Mouse (Mus musculus) kidney, adult 2 months (tissue): ENCODE results near the gene Large2. TPM values are rescaled to one million over a fixed set of nuclear protein-coding genes. Genes with fewer than 3 reads are reported as not detected.

Source experiments
- DNase-seq: peaks from one replicate; pipeline ENCODE4 v3.0.0; 2021
- H3K27ac ChIP-seq: fragments of 200-500 bp; 2 replicates; pipeline ENCODE4 v1.5.1; 2012; ENCODE audit warnings: low read depth, low read length, control low read depth, inconsistent platforms; ENCODE audit not compliant: insufficient read depth
- H3K27me3 ChIP-seq: fragments of 200-500 bp; replicated peaks from 2 replicates; pipeline ENCODE4 v1.6.1; 2012; ENCODE audit warnings: mild to moderate bottlenecking, moderate library complexity, low read length, inconsistent platforms; ENCODE audit not compliant: control insufficient read depth, insufficient read depth
- H3K36me3 ChIP-seq: fragments of 200-500 bp; 2 replicates; pipeline ENCODE4 v1.6.1; 2012; ENCODE audit warnings: mild to moderate bottlenecking, moderate library complexity, low read length, inconsistent platforms; ENCODE audit not compliant: control insufficient read depth, insufficient read depth
- H3K4me1 ChIP-seq: fragments of 200-500 bp; 2 replicates; pipeline ENCODE4 v1.6.1; 2011; ENCODE audit warnings: low read length; ENCODE audit not compliant: control insufficient read depth, insufficient read depth
- H3K4me3 ChIP-seq: fragments of 200-500 bp; 2 replicates; pipeline ENCODE4 v1.5.1; 2011; ENCODE audit warnings: mild to moderate bottlenecking, low read depth, low read length, control low read depth; ENCODE audit not compliant: insufficient read depth
- CTCF ChIP-seq: fragments of 200-500 bp; conservative IDR thresholded peaks from 2 replicates; pipeline ENCODE4 v1.5.1; 2011; ENCODE audit warnings: low read depth, mild to moderate bottlenecking, control low read depth, low read length, moderate library complexity, mixed read lengths; ENCODE audit not compliant: insufficient read depth, insufficient read length
- POLR2A ChIP-seq: fragments of 200-500 bp; IDR thresholded peaks from one replicate; pipeline ENCODE4 v1.6.1; 2011; ENCODE audit warnings: low read depth, low read length, control low read depth
- WGBS: fragments of 180-500 bp; shearing (Covaris S2); methylation state at CpG from one replicate; pipeline ENCODE4 v1.1.7; 2018; 5-methylcytosine and 5-hydroxymethylcytosine counted together
- polyA plus RNA-seq: library from polyadenylated mRNA; depleted of rRNA; stranded (reverse); fragments of >200 nt; gene quantifications from 2 replicates; pipeline ENCODE4 v1.2.3, GENCODE M21; 2012

Large2 gene
- polyA plus RNA-seq, 1 experiment: 54.1 TPM

DNA sequence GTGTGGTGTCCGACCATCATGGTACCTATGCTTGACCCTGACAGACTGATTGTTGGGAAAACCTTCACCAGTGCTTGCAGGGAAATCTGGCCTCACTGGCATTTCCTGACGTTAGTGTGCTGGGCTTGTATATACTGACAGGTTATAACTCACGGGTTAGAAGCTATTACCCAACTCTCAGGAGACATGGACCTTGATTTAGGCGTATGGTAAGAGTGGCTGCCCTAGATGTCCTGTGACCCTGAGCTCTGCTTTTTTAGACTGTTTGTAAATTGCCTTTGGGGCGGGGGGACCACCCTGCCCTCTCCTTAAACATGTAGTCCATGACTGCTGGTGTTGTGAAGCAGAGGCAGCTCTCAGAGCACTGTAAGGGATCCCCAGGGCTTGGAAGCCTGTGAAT, 24.0 kb downstream of the Large2 start:
- Histone ChIP-seq H3K27ac (no peak overlapping the region), H3K36me3 (no peaks in the 10 kb centered on the region; the same call in 1 of the 2 replicates)
- no peak for DNase-seq

DNA sequence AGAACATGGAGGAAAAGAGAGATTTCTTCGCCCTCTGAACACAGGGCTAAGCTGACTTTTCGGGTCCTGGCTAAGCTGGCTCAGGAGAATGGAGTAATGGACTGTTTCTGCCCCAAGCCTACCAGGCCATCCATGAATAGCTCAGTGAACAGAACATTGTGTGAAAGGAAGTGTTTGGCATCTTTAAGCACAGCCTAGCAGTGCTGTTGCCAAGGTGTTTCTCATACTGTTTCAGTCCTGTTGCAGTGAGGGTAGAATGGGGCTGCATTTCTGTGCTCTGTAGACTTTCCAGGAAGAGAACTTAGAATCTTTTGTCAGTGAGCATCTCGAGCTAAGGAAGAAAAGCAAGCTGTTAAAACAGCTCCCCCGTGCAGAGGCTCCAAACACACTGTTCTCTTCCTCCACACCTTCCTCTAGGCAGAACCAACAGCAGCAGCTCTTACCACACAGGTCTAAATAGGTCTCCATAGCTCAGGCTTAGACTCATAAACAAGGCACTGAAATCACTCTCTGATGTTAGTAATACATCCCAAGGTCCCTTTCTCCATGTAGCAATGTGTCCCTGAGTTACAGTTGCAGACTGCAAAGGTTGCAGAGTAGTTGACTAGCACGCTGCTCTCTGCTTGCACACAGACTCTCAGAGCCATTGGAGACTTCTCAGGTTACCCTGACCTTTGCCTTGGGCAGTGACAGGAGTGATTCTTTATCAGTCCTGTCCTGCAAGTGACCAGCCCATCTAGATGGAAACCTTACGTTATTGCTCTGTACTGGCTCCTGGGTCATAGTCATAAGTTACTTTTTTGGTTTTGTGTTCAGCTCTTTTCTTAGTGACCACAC, 24.9 kb downstream of the Large2 start:
- Histone ChIP-seq H3K27ac (no peak overlapping the region), H3K4me1 (peaks cover 5% of the 10 kb centered on the region; the same call in 1 of the 2 replicates), H3K27me3 (no peaks in the 10 kb centered on the region), H3K36me3 (no peaks in the 10 kb centered on the region; the same call in 1 of the 2 replicates), H3K4me3 (no peak overlapping the region)
- no peak for TF ChIP-seq POLR2A
- no peak for TF ChIP-seq CTCF
- 65% methylated on average over 6 of the region's 6 CpGs for WGBS
- no peak for DNase-seq

More for the DNA sequence above, 24.0 kb downstream of the Large2 start:
- Histone ChIP-seq H3K4me1 (peaks cover 5% of the 10 kb centered on the region; the same call in 1 of the 2 replicates), H3K27me3 (no peaks in the 10 kb centered on the region), H3K4me3 (no peak overlapping the region)
- WGBS: 62% methylated on average over 5 of the region's 5 CpGs
- no peak for TF ChIP-seq POLR2A
- no peak for TF ChIP-seq CTCF

DNA sequence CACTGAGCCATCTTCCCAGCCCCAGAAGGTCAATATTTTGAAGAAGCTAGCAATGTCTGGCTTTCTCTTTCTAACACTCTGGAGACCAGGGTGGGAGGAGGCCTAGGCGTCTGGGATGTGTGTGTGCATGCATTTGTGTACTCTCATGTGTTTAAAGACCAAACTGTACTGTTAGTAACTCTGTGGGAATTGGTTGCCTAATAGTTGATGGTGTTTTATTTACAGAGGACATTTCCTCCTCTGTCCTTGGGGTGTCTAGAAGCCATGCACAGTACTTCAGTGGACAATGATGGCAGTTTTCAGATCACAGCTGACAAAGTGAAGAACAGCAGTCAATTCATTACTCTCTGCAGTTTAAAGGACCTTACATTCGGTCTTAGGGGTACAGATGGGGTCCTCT, 27.5 kb downstream of the Large2 start:
- H3K4me1 ChIP-seq: no peaks in the 10 kb centered on the region
- no peak for DNase-seq
- no peak overlapping the region for H3K27ac ChIP-seq
- 90% methylated on average over 2 of the region's 2 CpGs for WGBS
- H3K36me3 ChIP-seq: no peaks in the 10 kb centered on the region; the same call in 1 of the 2 replicates
- TF ChIP-seq CTCF (no peak), POLR2A (no peak)
- no peak overlapping the region for H3K4me3 ChIP-seq
- H3K27me3 ChIP-seq: no peaks in the 10 kb centered on the region

DNA sequence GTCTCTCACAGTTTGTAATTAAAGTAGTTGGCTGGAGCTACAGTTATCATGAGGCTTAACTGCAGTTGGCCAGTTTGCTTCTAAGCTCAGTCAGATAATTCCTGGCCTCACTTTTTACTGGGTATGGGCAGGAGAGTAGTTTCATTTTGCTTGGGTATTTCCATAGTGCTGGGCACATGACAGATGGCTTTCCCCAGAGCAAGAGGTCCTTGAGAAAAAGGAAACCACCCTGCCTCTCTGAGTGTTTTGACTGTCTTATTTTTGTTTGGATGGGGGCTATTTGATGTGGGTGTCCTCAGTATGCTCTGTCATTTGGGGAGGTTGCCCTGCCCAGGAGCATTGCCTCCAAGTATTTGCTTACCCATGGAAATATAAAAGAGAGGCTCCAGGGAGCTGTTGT, 32.3 kb downstream of the Large2 start:
- Histone ChIP-seq H3K4me3 (no peak overlapping the region), H3K4me1 (no peaks in the 10 kb centered on the region), H3K27ac (no peak overlapping the region), H3K27me3 (no peaks in the 10 kb centered on the region), H3K36me3 (no peaks in the 10 kb centered on the region; the same call in none of the 2 replicates)
- TF ChIP-seq CTCF (no peak), POLR2A (no peak)
- no peak for DNase-seq

DNA sequence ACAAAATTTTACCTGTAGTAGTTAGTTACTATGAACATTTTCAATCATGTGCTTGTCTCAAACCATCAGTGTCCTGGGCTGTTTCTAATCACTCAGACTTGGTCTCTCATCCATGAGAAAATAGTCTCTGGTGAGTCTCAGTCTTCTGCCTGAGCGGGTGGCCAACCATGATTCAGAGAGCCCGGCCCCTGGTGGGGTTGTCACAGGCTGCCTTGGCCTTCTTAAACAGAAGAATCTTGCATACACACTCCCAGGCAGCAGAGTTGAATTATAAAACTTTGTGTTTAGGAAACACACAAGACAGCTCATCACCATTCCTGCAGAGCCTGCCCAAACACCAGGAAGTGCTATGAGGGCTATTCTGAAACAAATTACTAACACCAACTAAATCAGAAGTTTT, 42.8 kb downstream of the Large2 start:
- 86% methylated on average over 2 of the region's 2 CpGs for WGBS
- Histone ChIP-seq H3K27me3 (no peaks in the 10 kb centered on the region), H3K4me3 (no peak overlapping the region), H3K27ac (no peak overlapping the region), H3K4me1 (no peaks in the 10 kb centered on the region), H3K36me3 (no peaks in the 10 kb centered on the region; the same call in 1 of the 2 replicates)
- no peak for DNase-seq
- no peak for TF ChIP-seq POLR2A
- TF ChIP-seq CTCF: no peak

DNA sequence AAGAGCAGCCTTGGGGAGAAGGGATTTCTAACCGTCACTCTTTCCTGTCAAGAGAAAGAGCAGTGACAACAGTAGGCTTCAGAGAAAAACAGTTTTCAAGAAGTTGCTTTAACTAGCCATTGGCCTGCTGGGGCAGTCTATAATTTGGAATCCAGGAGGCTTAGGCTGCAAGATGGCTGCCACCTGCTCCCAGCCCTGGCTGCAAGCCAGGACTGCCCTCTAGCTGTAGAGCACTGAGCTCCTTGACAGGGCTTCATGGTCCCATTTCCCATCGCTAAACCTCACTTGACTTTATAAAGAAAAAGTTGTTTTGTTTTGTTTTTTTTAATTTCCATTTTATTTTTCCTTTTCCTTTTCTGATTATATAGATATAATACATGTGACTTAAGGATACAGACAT, 43.3 kb downstream of the Large2 start:
- Histone ChIP-seq H3K4me1 (no peaks in the 10 kb centered on the region), H3K27ac (no peak overlapping the region), H3K4me3 (no peak overlapping the region), H3K27me3 (no peaks in the 10 kb centered on the region), H3K36me3 (no peaks in the 10 kb centered on the region; the same call in 1 of the 2 replicates)
- TF ChIP-seq POLR2A (no peak), CTCF (no peak)
- peak; percentile 9 for DNase-seq
- 81% methylated on average over 2 of the region's 2 CpGs for WGBS

DNA sequence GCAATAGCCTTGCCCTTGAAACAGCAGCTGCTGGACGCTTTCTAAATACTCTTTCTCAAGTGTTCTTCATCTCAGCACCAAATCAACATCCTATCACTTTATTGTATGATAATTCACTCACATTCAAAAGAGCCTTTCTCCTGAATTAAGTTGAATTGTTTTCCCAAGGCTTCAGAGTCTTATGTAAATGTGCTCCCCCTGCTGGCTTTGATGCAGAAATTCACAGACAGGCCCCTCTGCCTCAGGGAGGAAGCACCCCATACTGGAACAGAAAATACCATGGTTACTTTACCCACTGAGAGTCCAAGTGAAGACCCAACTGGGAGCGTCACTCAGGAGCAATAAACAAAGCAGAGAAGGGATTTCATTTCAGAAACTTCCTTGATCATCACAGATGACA, 43.8 kb downstream of the Large2 start:
- H3K4me1 ChIP-seq: no peaks in the 10 kb centered on the region
- DNase-seq: peak; percentile 42
- no peak overlapping the region for H3K4me3 ChIP-seq
- H3K36me3 ChIP-seq: no peaks in the 10 kb centered on the region; the same call in 1 of the 2 replicates
- 53% methylated on average over 2 of the region's 2 CpGs for WGBS
- no peaks in the 10 kb centered on the region for H3K27me3 ChIP-seq
- TF ChIP-seq CTCF (peak; percentile 53), POLR2A (no peak)
- H3K27ac ChIP-seq: no peak overlapping the region
